Mouse (Mus musculus): ENCODE results near the gene Tmc5.

The Tmc5 gene

GRCm38 (mm10) chr7:118697168-118697567 lies 100.1 kb downstream of the Tmc5 start:
- no peak for DNase-seq

DNA sequence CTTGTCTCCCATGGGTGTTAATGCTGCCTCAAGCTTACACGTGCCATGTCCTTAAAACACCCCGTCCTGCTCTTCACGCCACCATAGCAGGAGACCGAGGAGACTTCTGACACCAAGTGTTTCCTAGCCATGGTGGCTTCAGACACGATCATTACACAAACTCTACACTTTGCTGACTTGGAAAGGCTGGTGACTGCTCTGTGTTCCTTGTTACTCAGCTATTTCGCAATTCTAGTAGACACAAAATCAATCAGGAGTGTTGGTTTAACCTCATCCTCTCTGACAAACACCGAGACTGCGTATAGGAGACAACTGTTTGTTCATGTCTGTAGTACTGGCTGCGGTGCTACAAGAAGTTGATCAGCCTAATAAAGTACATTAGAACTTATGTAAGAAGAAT lies 101.8 kb downstream of the Tmc5 start:
- DNase-seq, result no peak

DNA sequence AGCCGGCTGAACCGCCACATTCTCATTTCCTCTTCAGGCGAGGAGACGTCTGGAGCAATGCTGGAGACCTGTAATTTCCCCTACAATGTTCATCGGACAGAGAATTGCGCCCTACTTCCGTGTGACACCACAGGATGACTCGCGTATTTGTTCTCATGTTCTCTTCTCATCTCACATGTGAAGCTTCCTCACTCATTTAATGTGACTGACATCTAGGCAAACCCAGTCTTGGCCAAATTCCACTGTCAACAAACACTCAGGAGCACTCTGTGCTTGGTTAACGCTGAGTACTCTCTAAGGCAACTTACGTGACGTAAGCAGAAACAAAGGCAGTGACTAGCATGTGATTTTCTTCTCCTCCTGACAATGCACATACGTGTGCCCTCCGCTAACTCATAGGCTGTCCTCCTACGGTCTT lies 106.1 kb downstream of the Tmc5 start:
- peak; percentile 71 for DNase-seq

DNA sequence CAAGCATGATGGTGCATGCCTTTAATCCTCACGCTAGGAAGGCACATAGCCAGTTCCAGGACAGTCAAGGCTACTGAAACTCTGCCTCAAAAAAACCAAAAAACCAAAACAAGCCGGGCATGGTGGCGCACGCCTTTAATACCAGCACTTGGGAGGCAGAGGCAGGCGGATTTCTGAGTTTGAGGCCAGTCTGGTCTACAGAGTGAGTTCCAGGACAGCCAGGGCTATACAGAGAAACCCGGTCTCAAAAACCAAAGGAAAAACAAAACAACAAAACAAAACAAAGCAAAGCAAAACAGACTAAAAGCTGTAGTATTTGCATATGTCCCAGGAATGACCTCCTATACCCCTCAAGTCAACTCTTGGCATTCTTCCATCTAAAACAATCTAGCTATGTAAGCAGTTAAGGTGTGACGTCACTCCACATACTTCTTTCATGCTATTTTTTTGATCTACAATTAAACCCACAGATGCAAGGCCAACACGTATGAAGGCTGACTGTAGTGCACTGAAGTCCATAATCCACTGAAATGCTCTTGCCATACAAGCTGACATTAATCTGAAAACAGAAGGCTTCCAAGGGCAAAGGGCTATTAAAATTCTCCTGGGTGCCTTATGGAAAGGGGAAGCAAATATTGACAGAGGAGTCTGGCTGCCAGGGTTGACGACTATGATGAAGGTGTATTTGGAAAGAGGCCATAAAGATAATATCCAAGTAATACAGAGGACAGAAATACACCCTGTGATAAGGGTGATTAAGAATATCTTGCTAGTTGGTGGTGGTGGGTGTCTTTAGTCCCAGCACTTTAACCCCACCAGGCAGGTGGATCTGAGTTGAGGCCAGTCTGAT lies 107.1 kb downstream of the Tmc5 start:
- no peak for DNase-seq

DNA sequence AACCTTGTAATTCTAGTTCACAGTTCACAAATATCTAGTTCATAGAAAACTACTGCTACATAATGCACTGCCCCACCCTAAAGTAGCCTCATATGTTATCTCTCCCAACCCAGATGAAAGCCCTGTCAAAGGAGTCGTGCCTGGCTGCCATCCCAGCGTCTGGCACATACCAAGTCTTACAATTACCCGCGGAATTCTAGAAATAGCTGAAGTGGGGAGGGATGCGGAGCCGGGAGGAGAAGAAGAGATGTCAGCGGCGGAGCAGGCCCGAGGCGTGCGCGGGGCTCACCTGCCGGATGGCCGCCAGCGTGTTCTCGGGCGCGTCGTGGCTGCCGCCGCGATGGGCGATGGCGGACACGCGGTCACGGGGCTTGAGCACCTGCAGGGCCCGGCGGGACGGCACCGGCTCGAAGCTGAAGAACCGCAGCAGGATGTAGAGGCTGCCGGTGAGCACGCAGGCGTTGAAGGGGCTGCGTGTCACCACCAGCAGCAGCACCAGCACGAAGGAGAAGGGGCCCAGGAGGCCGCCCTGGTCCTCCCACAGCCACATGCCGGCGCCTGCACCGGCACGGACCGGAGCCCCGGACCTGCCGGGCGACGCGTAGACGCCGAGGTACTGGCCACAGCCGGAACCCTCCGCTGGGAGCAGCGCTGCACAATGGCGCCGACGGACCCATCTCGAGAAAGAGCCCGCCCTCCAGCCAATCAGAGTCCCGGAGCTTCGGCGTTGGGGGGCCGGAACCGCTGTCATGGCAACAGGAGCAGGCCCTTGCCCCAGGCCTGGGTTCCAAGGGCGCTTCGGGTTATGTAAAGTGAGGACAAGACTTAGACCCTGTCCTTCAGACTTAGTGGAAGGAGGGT lies 108.2 kb downstream of the Tmc5 start, which contains the start of gene Gde1:
Gde1 (minus strand) TSS at position 678 of the 861 bp plus-strand sequence.
- DNase-seq, result peak; percentile 92

DNA sequence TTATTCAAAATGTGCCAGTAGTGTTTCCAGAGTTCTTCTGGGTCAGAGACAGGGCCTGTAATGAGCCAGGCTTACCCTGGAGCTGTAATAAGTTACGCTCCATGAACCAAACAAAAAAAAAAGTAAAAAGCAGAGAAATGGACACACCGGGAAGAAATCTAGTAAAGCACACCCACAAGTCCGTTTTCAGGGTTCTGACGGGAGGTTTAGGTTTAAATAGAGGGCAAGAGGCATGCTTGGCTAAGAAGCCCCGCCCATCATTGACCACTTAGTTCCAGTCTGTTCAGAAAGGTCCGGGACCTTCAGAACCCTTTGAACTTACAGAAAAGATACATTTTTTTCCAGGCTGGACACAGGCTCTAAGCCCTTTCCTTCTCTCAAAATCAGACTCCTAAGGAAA lies 109.0 kb downstream of the Tmc5 start:
- DNase-seq, result no peak

DNA sequence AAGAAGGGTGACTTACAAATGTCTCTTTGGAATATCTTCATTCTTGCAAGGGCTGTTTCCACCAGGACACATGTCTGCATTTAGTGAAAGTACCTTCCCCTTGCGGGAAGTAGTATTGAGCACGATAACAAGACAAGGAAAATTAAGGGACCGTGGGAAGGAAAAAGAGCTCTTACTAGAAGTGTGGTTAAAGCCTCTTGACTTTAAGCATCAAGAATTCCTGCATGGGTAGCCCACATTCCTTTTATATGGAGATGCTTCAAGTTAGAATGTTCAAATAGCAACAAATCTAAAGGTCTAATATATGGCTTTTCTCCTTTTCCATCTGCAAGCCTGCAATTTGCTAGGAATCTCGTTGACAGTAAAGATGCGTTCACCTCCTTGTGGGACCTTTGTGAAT lies 109.4 kb downstream of the Tmc5 start:
- DNase-seq, result no peak

DNA sequence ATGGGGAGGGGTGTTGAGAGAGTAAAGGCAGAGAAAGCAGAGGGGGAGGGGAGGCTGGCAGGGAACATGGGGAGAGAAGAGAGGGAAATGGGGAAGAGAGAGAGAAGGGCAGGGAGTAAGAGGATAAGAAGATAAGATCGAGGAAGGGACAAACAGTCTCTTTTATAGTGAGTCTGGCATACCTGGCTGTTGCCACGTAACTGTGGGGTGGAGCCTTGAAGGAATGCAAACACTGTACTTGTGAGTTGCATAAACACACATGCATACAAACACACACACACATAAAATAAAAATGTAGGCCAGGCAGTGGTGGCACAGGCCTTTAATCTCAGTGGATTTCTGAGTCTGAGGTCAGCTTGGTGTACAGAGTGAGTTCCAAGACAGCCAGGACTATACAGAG lies 110.1 kb downstream of the Tmc5 start:
- no peak for DNase-seq

- peak; percentile 55 for DNase-seq
These were observed 110.9 kb downstream of the Tmc5 start for GRCm38 (mm10) chr7:118708002-118708401.

- DNase-seq, result no peak
These were observed 113.7 kb downstream of the Tmc5 start for GRCm38 (mm10) chr7:118710776-118711175.

GRCm38 (mm10) chr7:118712228-118713173 lies 115.4 kb downstream of the Tmc5 start, which contains the start of gene Ccp110:
Gene Ccp110 (plus strand): TSS chr7:118712552.
- DNase-seq, result peak; percentile 93

DNA sequence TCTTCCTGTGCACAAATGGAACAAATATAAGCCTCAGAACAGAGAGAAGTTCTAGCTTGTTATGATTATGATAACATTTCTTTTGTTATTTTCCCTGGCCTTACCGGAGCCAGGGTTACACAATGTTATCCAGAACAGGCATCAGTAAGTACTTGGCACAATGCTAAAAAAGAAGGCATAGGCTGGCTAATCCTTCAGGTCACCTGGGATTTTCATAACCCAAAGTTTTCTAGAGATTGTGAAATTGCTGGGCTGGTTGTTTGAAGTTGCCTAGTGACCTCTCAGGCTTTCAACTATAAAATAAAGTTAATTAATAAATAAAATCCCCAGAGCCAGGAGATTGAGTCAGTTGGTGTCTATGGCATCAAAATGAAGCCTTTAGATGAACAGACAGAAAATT lies 117.8 kb downstream of the Tmc5 start:
- DNase-seq, result no peak

- no peak for DNase-seq
These were observed 121.0 kb downstream of the Tmc5 start for GRCm38 (mm10) chr7:118718066-118718465.

DNA sequence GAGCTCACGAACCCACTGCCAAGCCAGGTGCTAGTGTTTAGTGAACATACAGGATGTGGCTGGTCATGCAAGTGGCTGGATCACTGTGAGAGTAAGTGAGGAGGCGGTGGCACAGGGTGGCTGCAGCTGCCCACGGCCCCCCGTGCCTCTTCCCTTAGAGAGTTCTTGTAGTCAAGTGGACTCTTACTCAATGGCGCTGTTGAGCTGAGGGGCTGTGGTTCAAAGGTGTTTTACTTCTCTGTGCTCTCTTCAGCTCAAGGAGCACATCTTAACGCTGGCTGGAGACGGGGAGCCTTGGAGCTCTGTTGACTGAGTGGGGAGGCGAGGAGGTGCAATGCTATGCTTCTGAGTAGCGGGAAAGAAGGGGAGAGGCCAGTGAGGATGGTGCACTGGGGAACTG lies 126.8 kb downstream of the Tmc5 start:
- DNase-seq, result peak; percentile 62

All from lung, postnatal 14 days (tissue).